ENCODE assay signal across 14 mouse cellular contexts in the genomic region with DNA sequence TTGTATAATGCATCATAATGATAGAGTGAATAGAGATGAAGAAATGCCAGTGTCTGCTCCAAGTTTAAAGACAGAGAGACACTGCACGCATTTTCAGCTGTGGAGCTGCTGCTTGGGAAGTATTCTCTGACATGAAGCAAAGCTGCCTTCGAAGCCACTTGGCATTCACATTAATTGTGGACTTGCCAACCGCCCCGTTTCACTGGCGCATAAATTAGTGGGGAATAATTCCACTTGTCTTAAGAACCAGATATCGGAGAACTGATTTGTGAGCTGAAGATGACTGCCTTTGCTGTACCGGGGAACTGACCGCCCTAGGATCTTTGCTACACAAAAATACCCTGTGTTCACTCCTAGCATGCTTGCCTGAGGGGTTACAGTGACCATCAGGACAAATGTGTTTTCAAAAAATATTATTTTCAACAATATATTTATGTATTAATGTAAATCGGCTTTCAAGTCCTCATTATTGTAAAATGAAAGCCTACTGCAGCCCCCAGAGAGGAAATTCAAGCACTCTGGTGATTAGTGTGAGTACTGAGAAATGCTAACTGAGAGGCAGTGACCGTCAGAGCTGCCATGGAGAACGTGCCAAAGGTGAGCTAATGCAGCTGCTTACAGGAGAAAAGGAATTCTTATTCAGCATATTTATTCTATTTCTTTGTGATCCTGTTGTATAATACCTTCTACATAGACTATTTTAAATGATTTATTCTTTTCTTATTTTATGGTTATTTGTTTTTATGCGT.
DNase-seq lines count a peak whose midpoint lies in the region; ATAC-seq lines count a peak whose summit lies in the region.
"Had no signal": no experiment of that assay in that cellular context is flagged by ENCODE, and none has a peak within 500 bp of the region (broad histone marks: within the 10 kb centered on the region; RNA-seq: fewer than 3 reads in every experiment).

No protein-coding gene starts in this region.

- H3K9ac ChIP-seq in forebrain, embryonic 13.5 days = no peak overlapping the region
- no peak overlapping the region for H3K9ac ChIP-seq in neural tube, embryonic 14.5 days (replicated peaks; ENCODE audit: low read depth, low read length)
- H3K9ac ChIP-seq: heart, embryonic 15.5 days; lung, embryonic 15.5 days had no signal

- no peak overlapping the region for H3K4me3 ChIP-seq in forebrain, embryonic 13.5 days
- H3K4me3 ChIP-seq in neural tube, embryonic 14.5 days (ENCODE audit: low read depth, low read length) = no peak overlapping the region
- H3K4me3 ChIP-seq: heart, embryonic 15.5 days; lung, embryonic 15.5 days had no signal

- no peaks in the 10 kb centered on the region for H3K36me3 ChIP-seq in forebrain, embryonic 13.5 days (ENCODE audit: poor library complexity, severe bottlenecking)
- H3K36me3 ChIP-seq in neural tube, embryonic 14.5 days (ENCODE audit: control insufficient read depth, insufficient read depth, low read length) = no peaks in the 10 kb centered on the region
- H3K36me3 ChIP-seq: heart, embryonic 15.5 days; lung, embryonic 15.5 days had no signal

- H3K4me2 ChIP-seq in forebrain, embryonic 13.5 days = peak overlapping the region; percentile 41
- no peak overlapping the region for H3K4me2 ChIP-seq in neural tube, embryonic 14.5 days (ENCODE audit: low read depth, low read length)
- H3K4me2 ChIP-seq: heart, embryonic 15.5 days; lung, embryonic 15.5 days had no signal

- no peak for DNase-seq in frontal cortex, postnatal 25 days (ENCODE audit: low spot score in 2 of 2)
- DNase-seq in layer of hippocampus, adult 9-11 months = peak; percentile 36
- no peak for DNase-seq in adrenal gland, adult 2 months
- no peak for DNase-seq in ovary, postnatal 10 days (ENCODE audit: low spot score)
- DNase-seq in heart, postnatal 36 days = no peak
- DNase-seq: B cell, adult 2 months; gastrocnemius, postnatal 25 days; kidney, adult 18-20 months; thymus, postnatal 36 days had no signal

- H3K27ac ChIP-seq in forebrain, embryonic 13.5 days = peak overlapping the region; percentile 61; the same call in 1 of the 2 replicates
- H3K27ac ChIP-seq in neural tube, embryonic 14.5 days (ENCODE audit: low read depth, low read length) = peak overlapping the region; percentile 16; the same call in 1 of the 2 replicates
- H3K27ac ChIP-seq: heart, embryonic 15.5 days; lung, embryonic 15.5 days had no signal

- intact Hi-C loops in heart, postnatal 36 days (cut with DNase I) = no loop called here

- 35% methylated on average over 12 of the region's 12 CpGs for WGBS in forebrain, embryonic 13.5 days
- WGBS in neural tube, embryonic 14.5 days = 41% methylated on average over 12 of the region's 12 CpGs

- H3K9me3 ChIP-seq in forebrain, embryonic 13.5 days (replicated peaks) = no peaks in the 10 kb centered on the region
- H3K9me3 ChIP-seq in neural tube, embryonic 14.5 days (ENCODE audit: control insufficient read depth, low read length) = no peaks in the 10 kb centered on the region
- H3K9me3 ChIP-seq: heart, embryonic 15.5 days; lung, embryonic 15.5 days had no signal

- peak; percentile 67 for ATAC-seq in frontal cortex, adult (ENCODE audit: low TSS enrichment)
- peak; percentile 74 for ATAC-seq in forebrain, embryonic 13.5 days
- no peak; the same call in 1 of the 2 replicates for ATAC-seq in neural tube, embryonic 14.5 days (ENCODE audit: low read depth)

- H3K4me1 ChIP-seq in forebrain, embryonic 13.5 days = peaks cover 36% of the 10 kb centered on the region
- peaks cover 2% of the 10 kb centered on the region; the same call in 1 of the 2 replicates for H3K4me1 ChIP-seq in neural tube, embryonic 14.5 days (ENCODE audit: control insufficient read depth, insufficient read depth, low read length)
- H3K4me1 ChIP-seq: heart, embryonic 15.5 days; lung, embryonic 15.5 days had no signal

- no peaks in the 10 kb centered on the region for H3K27me3 ChIP-seq in forebrain, embryonic 13.5 days
- no peaks in the 10 kb centered on the region for H3K27me3 ChIP-seq in neural tube, embryonic 14.5 days (ENCODE audit: control insufficient read depth, insufficient read depth, low read length)
- H3K27me3 ChIP-seq: heart, embryonic 15.5 days; lung, embryonic 15.5 days had no signal
